Mouse (Mus musculus) T-helper 2 cell (primary cell): Measurements from ENCODE around the gene Rtn3.

Experiments
- in situ Hi-C: fragments of 300-600 bp; cut with MboI, MseI; formaldehyde crosslinking; loops from one replicate; pipeline ENCODE4 v1.15.1; 2025; ENCODE audit warnings: high pct_unique_total_duplicates

Rtn3 gene

DNA sequence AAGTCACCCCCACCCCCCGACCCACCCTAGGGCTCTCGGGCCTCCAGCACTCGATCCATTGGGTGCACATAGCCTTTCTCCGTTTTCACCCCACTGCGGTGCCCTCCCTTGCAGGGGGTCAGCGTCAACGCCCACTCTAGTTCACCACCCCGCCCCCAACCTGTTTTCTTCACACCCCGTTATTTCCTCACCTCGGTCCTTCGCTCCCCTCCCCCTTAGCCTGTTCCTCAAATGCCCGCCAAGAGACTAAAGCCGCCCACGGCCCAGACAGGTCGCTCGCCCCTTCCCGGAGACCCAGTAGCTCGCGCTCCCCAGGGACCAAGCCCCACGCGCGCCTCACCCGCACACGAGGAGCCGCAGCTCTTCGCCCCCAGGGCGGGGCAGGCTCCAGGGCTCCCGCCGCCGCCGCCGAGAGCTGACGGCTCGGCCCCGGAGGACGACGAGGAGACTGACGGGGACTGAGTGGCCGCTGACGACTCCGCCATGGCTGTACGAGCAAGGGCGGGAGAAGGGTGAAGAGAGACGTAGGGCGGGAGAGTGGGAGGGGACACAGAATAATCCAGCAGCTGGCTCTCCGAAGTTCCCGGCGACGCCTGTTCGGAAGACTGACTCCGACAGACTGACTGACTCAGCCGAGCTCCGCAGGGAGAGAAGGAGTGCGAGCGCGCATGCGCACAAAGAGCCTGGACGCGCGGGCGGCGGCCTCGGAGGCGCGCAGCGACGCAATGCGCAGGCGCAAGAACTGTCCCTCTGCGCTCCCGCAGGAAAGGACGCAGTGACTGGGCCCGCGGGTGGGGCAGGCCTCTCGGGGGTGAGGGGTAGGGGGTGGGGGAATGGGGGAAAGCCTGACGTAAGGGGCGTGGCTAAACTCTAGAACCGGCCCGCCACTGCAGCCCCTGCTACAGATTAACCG, at the start of gene Rtn3:
Rtn3 (minus strand) TSS at position 683 of the 913 bp plus-strand sequence.
- in situ Hi-C loops: no loop called here

DNA sequence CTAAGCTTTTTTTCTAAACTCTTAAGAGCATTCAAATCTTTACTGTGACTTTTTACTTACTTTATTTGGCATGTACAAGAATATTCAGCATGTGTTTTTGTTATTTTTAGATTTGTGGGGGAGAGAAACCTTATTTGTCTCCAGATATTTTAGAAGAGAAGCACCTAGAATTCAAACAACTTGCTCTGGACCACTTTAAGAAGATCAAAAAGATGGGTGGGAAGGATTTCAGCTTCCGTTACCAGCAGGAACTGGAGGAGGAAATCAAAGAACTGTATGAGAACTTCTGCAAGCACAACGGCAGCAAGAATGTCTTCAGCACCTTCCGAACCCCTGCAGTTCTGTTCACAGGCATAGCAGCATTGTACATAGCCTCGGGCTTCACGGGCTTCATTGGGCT, 48.8 kb upstream of the Rtn3 start:
- in situ Hi-C loops: no loop called here

GRCm38 (mm10) chr19:7528639-7529428, 45.8 kb upstream of the Rtn3 start:
- in situ Hi-C loops: no loop called here

DNA sequence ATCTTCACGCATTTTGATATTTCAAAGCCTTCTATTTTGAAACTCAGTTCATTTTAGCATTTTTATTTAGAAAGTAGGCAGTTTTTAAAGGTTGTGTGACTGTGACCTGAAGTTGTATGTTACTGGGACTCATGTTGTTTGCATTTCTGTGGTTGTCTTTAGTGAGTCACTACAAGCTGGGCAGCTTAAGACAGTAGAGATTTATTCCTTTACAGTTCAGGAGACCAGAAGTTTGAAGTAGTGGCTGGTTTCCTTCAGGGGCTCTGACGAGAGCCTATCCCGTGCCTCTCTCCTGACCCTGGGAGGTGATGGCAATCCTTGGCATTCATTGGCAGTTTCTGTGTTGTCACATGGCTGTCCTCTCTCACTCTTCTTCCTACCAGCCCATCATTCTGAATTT, 41.8 kb upstream of the Rtn3 start:
- in situ Hi-C loops: loop anchor here (5.0 kb wide), 1 partner anchor 72 kb away; no protein-coding TSS in a partner anchor

DNA sequence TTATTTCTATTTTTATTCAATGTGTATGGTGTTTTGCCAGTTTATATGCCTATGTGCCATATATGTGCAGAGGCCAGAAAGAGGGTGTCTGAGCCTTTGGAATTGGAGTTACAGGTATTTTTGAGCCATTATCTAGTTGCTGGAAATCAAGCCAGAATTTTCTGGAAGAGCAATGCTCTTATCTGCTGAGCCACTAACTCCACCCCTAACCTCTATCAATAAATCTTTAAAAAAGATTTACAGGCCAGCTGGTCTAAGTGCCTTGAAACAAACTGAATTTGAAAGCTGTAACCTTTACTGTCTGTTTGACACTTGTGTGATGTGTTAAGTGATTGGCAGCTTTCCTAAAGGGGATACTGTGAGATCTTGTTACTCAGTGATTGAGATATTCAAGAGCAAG, 40.7 kb upstream of the Rtn3 start:
- in situ Hi-C loops: loop anchor here (5.0 kb wide), 1 partner anchor 74 kb away; no protein-coding TSS in a partner anchor

DNA sequence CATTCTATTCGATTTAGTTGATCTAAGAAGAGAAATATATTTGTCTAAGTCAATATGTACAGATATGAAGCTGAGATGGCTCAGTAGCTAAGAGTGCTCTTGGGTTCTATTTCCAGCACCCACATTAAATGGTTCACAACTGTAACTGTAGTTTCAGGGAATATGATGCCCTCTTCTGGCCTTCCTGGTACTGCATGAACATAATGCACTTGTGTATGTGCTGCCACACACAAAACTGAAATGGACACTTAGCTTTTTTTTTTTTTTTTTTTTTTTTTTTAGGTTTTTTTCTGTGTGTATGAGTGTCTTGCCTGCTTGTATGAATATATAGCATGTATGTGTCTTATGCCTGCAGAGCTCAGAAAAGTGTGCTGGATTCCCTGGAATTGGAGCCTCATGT, 40.2 kb upstream of the Rtn3 start:
- in situ Hi-C loops: loop anchor here (5.0 kb wide), 1 partner anchor 74 kb away; no protein-coding TSS in a partner anchor

GRCm38 (mm10) chr19:7522856-7523255, 39.8 kb upstream of the Rtn3 start:
- in situ Hi-C loops: loop anchor here (5.0 kb wide), 1 partner anchor 74 kb away; no protein-coding TSS in a partner anchor

- in situ Hi-C loops: loop anchor here (5.0 kb wide), 1 partner anchor 76 kb away; no protein-coding TSS in a partner anchor
Observed at GRCm38 (mm10) chr19:7521619-7522018, 38.5 kb upstream of the Rtn3 start.

GRCm38 (mm10) chr19:7516437-7516836, 33.4 kb upstream of the Rtn3 start:
- in situ Hi-C loops: no loop called here

GRCm38 (mm10) chr19:7508026-7508425, 24.9 kb upstream of the Rtn3 start:
- in situ Hi-C loops: no loop called here

DNA sequence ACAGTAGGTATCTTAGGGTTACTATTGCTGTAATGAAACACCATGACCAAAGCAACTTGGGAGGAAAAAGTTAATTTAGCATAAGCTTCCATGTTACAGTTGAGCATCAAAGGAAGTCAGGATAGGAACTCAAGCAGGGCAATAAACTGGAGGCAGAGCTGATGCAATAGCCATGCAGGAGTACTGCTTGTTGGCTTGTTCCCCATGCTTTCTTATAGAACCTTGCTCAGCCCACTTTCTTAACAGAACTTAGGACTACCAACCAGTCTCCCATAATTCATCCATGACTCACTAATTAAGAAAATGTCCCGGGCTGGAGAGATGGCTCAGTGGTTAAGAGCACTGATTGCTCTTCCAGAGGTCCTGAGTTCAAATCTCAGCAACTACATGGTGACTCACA, 23.2 kb upstream of the Rtn3 start:
- in situ Hi-C loops: no loop called here

DNA sequence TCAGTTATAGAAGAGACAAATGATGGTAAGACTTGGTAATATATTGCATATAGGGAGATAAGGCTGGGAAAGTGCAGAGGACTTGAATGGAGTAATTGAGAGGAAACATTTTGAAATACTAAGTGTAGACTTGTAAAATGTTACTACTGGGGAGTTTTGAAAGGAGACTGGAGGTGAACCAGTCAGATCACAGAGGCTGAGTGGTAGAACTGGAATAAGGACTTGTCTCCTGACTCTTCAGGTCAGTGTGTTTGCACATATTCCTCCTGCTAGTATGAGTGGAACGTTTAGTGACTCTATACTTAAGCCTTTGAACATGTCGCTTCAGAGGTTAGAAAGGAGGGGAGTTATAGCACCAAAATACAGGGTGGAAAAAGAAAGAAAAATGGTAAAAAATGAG, 19.4 kb upstream of the Rtn3 start:
- in situ Hi-C loops: no loop called here

- in situ Hi-C loops: no loop called here
Observed at GRCm38 (mm10) chr19:7500701-7501100, 17.6 kb upstream of the Rtn3 start.

GRCm38 (mm10) chr19:7498816-7499215, 15.7 kb upstream of the Rtn3 start:
- in situ Hi-C loops: loop anchor here (10.0 kb wide), 1 partner anchor 1216 kb away; no protein-coding TSS in a partner anchor

DNA sequence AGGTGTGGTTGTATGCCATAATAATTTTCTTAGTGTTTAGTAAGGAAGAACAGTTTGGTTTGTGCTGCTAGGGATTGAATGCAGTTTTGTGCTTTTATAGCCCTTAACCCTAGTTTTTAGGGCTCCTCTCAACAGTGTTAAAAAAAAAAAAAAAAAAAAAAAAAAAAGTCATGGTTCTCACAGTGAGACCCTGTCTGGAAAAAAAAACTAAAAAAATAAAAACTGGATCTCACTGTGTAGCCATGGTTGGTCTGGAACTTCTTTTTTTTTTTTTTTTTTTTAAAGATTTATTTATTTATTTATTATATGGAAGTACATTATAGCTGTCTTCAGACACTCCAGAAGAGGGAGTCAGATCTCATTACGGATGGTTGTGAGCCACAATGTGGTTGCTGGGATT, 13.0 kb upstream of the Rtn3 start:
- in situ Hi-C loops: loop anchor here (10.0 kb wide), 1 partner anchor 1219 kb away; no protein-coding TSS in a partner anchor

DNA sequence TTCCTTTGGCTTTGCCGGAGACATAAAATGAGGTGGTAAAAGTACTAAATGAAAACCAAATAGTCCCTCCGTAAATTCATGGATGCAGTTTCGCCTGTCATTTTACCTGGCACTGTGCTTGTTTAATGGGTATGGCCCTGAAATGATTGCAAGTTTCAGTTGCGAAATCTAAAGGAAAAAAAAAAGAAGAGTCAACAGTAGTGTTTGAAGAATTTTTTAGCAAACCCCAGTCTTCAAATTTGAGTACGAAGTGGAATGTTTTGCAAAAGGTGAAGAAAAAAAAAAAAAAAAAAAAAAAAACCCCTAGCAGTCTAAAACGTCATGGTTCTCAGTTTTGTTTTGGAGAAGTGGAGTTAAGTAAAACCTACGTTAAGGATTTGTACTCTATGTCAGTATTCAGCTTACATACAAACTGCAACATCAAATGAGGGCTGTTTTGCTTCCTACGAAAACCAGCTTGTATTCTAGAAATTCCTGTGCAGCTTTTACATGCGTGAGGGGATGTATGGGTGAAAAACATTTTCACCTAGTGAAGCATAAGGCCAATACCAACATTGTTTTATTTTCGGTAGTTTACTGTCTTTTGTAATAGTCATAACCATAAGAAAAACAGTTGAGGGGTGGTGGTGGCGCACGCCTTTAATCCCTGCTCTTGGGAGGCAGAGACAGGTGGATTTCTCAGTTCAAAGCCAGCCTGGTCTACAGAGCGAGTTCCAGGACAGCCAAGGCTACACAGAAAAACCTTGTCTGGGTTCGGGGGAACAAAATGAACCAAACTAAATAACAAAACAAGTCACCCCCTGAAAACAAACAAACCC, 12.3 kb upstream of the Rtn3 start:
- in situ Hi-C loops: loop anchor here (10.0 kb wide), 1 partner anchor 1219 kb away; no protein-coding TSS in a partner anchor

DNA sequence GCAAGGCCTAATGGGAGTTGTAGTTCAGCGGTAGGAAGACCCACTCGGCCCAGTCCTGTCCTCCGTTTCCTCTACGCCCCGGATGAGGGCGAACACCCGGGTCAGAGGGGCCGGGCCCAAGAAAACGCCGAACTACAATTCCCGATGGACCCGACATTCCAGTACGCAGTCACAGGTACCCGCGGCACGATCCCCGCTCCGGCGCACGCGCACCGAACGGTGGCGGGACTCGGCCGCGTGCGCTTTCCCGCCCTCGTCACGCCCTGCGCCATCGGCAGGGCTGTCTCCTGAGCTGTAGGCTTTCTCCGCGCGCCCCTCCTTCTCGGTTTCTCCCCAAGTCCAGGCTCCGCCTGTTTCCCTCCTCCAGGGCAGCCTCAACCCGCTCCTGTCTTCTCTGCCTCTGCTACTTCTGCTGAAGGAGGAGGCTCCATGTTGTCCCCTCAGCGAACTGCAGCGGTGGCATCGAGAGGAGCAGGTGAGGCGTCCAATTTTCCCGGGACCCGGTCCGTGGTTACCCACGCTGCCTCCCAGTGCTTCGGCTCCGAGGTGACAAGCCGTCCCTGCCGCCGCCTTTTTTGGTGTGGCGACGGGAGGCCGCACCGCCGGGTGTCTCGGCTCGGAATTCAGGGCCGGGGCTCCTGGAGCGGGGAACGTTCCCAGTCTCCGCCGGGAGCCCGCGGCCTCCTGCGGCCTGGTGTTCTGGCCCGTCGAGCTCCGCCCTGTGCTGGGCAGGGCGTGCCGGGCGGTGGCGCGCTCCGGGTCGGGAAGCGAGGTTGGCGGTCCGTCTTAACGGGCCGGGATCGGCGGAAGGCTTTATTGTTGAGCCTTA, 11.3 kb upstream of the Rtn3 start:
- in situ Hi-C loops: loop anchor here (10.0 kb wide), 1 partner anchor 1220 kb away; no protein-coding TSS in a partner anchor

- in situ Hi-C loops: loop anchor here (10.0 kb wide), 1 partner anchor 1221 kb away; no protein-coding TSS in a partner anchor
Observed at GRCm38 (mm10) chr19:7493352-7494186, 10.5 kb upstream of the Rtn3 start, which contains the start of gene Atl3. Atl3 (plus strand) TSS chr19:7494040.

DNA sequence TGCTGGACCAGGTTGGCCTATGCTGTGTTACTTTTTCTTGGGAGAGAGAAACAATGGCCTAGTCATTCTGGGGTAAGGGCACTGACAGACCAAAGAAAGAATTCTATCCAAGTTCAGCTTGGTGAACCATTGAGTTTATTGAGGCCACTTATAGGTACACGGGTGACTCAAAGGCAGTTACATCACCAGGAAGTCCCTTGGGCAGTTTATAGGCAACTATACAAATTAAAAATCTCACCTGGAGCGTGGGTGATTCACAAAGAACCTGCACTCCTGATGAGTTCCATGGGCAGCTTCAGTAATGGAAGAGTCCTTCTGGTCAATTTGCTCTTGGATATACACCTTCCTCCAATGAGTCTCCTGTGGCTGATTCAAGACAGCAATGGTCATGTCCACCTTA, 9.6 kb upstream of the Rtn3 start:
- in situ Hi-C loops: loop anchor here (10.0 kb wide), 1 partner anchor 1222 kb away; no protein-coding TSS in a partner anchor
